ENCODE assay signal across 8 mouse cellular contexts in genomic region chr9:62810095-62810494, GRCm38 (mm10). TPM values are rescaled to one million over a fixed set of nuclear protein-coding genes. Genes with fewer than 3 reads are reported as not detected.
DNase-seq lines count a peak whose midpoint lies in the region; ATAC-seq and TF ChIP-seq lines count a peak whose summit lies in the region.

No protein-coding gene starts in this region.

- 22% methylated on average over 8 of the region's 8 CpGs for WGBS in kidney, adult 2 months
- WGBS in hindbrain, embryonic 14.5 days, result 21% methylated on average over 8 of the region's 8 CpGs
- whole genome bisulfite sequencing in midbrain, embryonic 14.5 days, result 19% methylated on average over 8 of the region's 8 CpGs

- H3K9ac ChIP-seq in hindbrain, embryonic 14.5 days, result peak overlapping the region; percentile 91
- peak overlapping the region; percentile 93 for H3K9ac ChIP-seq in midbrain, embryonic 14.5 days (replicated peaks; ENCODE audit: low read length)

- no peak overlapping the region for H3K27ac ChIP-seq in kidney, adult 2 months (ENCODE audit: insufficient read depth, low read depth, low read length)
- H3K27ac ChIP-seq in bone marrow macrophage, adult 2 months (ENCODE audit: insufficient read depth, low read depth, low read length), result no peak overlapping the region
- no peak overlapping the region; the same call in 1 of the 2 replicates for H3K27ac ChIP-seq in hindbrain, embryonic 14.5 days
- H3K27ac ChIP-seq in midbrain, embryonic 14.5 days (replicated peaks; ENCODE audit: low read depth, low read length), result peak overlapping the region; percentile 98; the same call in 1 of the 2 replicates

- no peak for TF ChIP-seq CTCF in kidney, adult 2 months (conservative IDR thresholded peaks at IDR 0.05; ENCODE audit: insufficient read depth, insufficient read length, low read depth, low read length)
- no peak for TF ChIP-seq CTCF in bone marrow macrophage, adult 2 months (IDR thresholded peaks at IDR 0.05; ENCODE audit: low read depth, low read length)

- H3K9me3 ChIP-seq in hindbrain, embryonic 14.5 days (ENCODE audit: control insufficient read depth, low read length), result no peaks in the 10 kb centered on the region
- H3K9me3 ChIP-seq in midbrain, embryonic 14.5 days (ENCODE audit: control insufficient read depth, low read length), result no peaks in the 10 kb centered on the region

- H3K4me3 ChIP-seq in kidney, adult 2 months (ENCODE audit: insufficient read depth, low read depth, low read length), result peak overlapping the region; percentile 99
- peak overlapping the region; percentile 99 for H3K4me3 ChIP-seq in bone marrow macrophage, adult 2 months (ENCODE audit: insufficient read depth, low read length)
- peak overlapping the region; percentile 87 for H3K4me3 ChIP-seq in hindbrain, embryonic 14.5 days (replicated peaks; ENCODE audit: low read length)
- H3K4me3 ChIP-seq in midbrain, embryonic 14.5 days (replicated peaks; ENCODE audit: low read depth, low read length), result peak overlapping the region; percentile 94

- no peak for DNase-seq in kidney, adult 2 months
- DNase-seq in kidney, postnatal 36 days, result no peak
- no peak for DNase-seq in hindbrain, embryonic 14.5 days (ENCODE audit: low spot score)
- no peak for DNase-seq in midbrain, embryonic 14.5 days
- no peak for DNase-seq in ovary, postnatal 10 days (ENCODE audit: low spot score)
- no peak for DNase-seq in left cerebral cortex, adult 11 months (ENCODE audit: low spot score)

- peak overlapping the region; percentile 81 for H3K4me2 ChIP-seq in hindbrain, embryonic 14.5 days (replicated peaks)
- peak overlapping the region; percentile 88 for H3K4me2 ChIP-seq in midbrain, embryonic 14.5 days (ENCODE audit: low read length)

- no peaks in the 10 kb centered on the region for H3K36me3 ChIP-seq in kidney, adult 2 months (ENCODE audit: control insufficient read depth, insufficient read depth, low read length)
- H3K36me3 ChIP-seq in hindbrain, embryonic 14.5 days (replicated peaks; ENCODE audit: control insufficient read depth, insufficient read depth), result no peaks in the 10 kb centered on the region
- no peaks in the 10 kb centered on the region for H3K36me3 ChIP-seq in midbrain, embryonic 14.5 days (ENCODE audit: control insufficient read depth, insufficient read depth, low read length)

- no peaks in the 10 kb centered on the region for H3K27me3 ChIP-seq in kidney, adult 2 months (replicated peaks; ENCODE audit: control insufficient read depth, insufficient read depth, low read length)
- H3K27me3 ChIP-seq in hindbrain, embryonic 14.5 days (ENCODE audit: control insufficient read depth, insufficient read depth, low read length), result no peaks in the 10 kb centered on the region
- H3K27me3 ChIP-seq in midbrain, embryonic 14.5 days (ENCODE audit: control insufficient read depth, insufficient read depth, low read length), result no peaks in the 10 kb centered on the region

- no peak for ATAC-seq in hindbrain, embryonic 14.5 days (ENCODE audit: low FRiP score)
- no peak for ATAC-seq in midbrain, embryonic 14.5 days (ENCODE audit: low FRiP score, low TSS enrichment)
- ATAC-seq in megakaryocyte-erythroid progenitor cell, adult 5-6 weeks (replicated peaks; ENCODE audit: low FRiP score, low TSS enrichment, poor library complexity, severe bottlenecking), result no peak

- TF ChIP-seq POLR2A in kidney, adult 2 months (IDR thresholded peaks at IDR 0.05; ENCODE audit: low read depth, low read length), result no peak
- no peak for TF ChIP-seq POLR2A in bone marrow macrophage, adult 2 months (IDR thresholded peaks at IDR 0.05; ENCODE audit: borderline replicate concordance, low read depth, low read length)

- peaks cover 20% of the 10 kb centered on the region for H3K4me1 ChIP-seq in kidney, adult 2 months (ENCODE audit: control insufficient read depth, insufficient read depth, low read length)
- H3K4me1 ChIP-seq in bone marrow macrophage, adult 2 months (ENCODE audit: control insufficient read depth, insufficient read depth, low read length), result peaks cover 37% of the 10 kb centered on the region
- peaks cover 34% of the 10 kb centered on the region for H3K4me1 ChIP-seq in hindbrain, embryonic 14.5 days (replicated peaks; ENCODE audit: control insufficient read depth, insufficient read depth, low read length)
- peaks cover 19% of the 10 kb centered on the region for H3K4me1 ChIP-seq in midbrain, embryonic 14.5 days (ENCODE audit: control insufficient read depth, insufficient read depth, low read length)

RNA-seq across cellular contexts. Expression of gene Fem1b, which starts 1.6 kb away (rescaled TPM):
- polyA plus RNA-seq in kidney, adult 2 months (2012; rRNA removed), result 8.3 and 8.6 TPM in 2 replicates
- 12.8 and 15.8 TPM in 2 replicates for polyA plus RNA-seq in bone marrow macrophage, adult 2 months (2012; ENCODE audit: insufficient read depth, insufficient read length, missing spikeins)
- polyA plus RNA-seq in hindbrain, embryonic 14.5 days (2014; fragmentation: Nextera tagmentation; extraction: Ambion mirVana), result 86.6 and 101 TPM in 2 replicates
- polyA plus RNA-seq in midbrain, embryonic 14.5 days (2014; fragmentation: Nextera tagmentation; extraction: Ambion mirVana), result 71.5 and 103 TPM in 2 replicates
- total RNA-seq in megakaryocyte-erythroid progenitor cell, adult 5-6 weeks (2014; fragmentation: Nextera tagmentation), result 33.6 and 38.8 TPM in 2 replicates
- total RNA-seq in megakaryocyte-erythroid progenitor cell, adult 5-6 weeks (2017), result 69.6 and 71.2 TPM in 2 replicates

RNA-seq across cellular contexts. Expression of gene Cln6, which starts 28.5 kb away (rescaled TPM):
- polyA plus RNA-seq in kidney, adult 2 months (2012; rRNA removed), result 94.0 and 101 TPM in 2 replicates
- polyA plus RNA-seq in bone marrow macrophage, adult 2 months (2012; ENCODE audit: insufficient read depth, insufficient read length, missing spikeins), result 95.4 and 113 TPM in 2 replicates
- 5.4 and 7.1 TPM in 2 replicates for polyA plus RNA-seq in hindbrain, embryonic 14.5 days (2014; fragmentation: Nextera tagmentation; extraction: Ambion mirVana)
- polyA plus RNA-seq in midbrain, embryonic 14.5 days (2014; fragmentation: Nextera tagmentation; extraction: Ambion mirVana), result 3.1 and 5.2 TPM in 2 replicates
- total RNA-seq in megakaryocyte-erythroid progenitor cell, adult 5-6 weeks (2014; fragmentation: Nextera tagmentation), result 57.7 and 73.1 TPM in 2 replicates
- total RNA-seq in megakaryocyte-erythroid progenitor cell, adult 5-6 weeks (2017), result 11.3 and 21.8 TPM in 2 replicates

RNA-seq across cellular contexts. Expression of gene Calml4, which starts 47.8 kb away (rescaled TPM):
- 224 and 296 TPM in 2 replicates for polyA plus RNA-seq in kidney, adult 2 months (2012; rRNA removed)
- polyA plus RNA-seq in bone marrow macrophage, adult 2 months (2012; ENCODE audit: insufficient read depth, insufficient read length, missing spikeins), result 2.4 and 6.2 TPM in 2 replicates
- polyA plus RNA-seq in hindbrain, embryonic 14.5 days (2014; fragmentation: Nextera tagmentation; extraction: Ambion mirVana), result 16.7 and 32.8 TPM in 2 replicates
- 7.1 TPM in 2 replicates for polyA plus RNA-seq in midbrain, embryonic 14.5 days (2014; fragmentation: Nextera tagmentation; extraction: Ambion mirVana)
- total RNA-seq in megakaryocyte-erythroid progenitor cell, adult 5-6 weeks (2014; fragmentation: Nextera tagmentation), result 4.0 and 5.8 TPM in 2 replicates
- total RNA-seq in megakaryocyte-erythroid progenitor cell, adult 5-6 weeks (2017), result 2.2 TPM in 1 of 2 replicates, not detected in the other

Comparison
In these comparisons a context has a peak if more than half of its experiments do, and no peak if none do; other contexts are left out.
1. RNA of gene Cln6, which starts 28.5 kb away (polyA plus RNA-seq): 95.4 to 113 TPM in bone marrow macrophage, adult 2 months and 94.0 to 101 TPM in kidney, adult 2 months; 5.4 to 7.1 TPM in hindbrain, embryonic 14.5 days and 3.1 to 5.2 TPM in midbrain, embryonic 14.5 days; every median in the first group is over 10 times any median in the second.
2. Peak in every context shown above with its lines, with median percentiles within 50 percentile points of each other: H3K4me3 ChIP-seq.